Mouse (Mus musculus): Measurements from ENCODE around the gene Ccdc105. TPM values are rescaled to one million over a fixed set of nuclear protein-coding genes. Genes with fewer than 3 reads are reported as not detected.

Ccdc105 gene
- polyA plus RNA-seq, 1 experiment from 2014 or later = 0.11 TPM

- H3K4me2 ChIP-seq = no peak overlapping the region
- ATAC-seq (replicated peaks; ENCODE audit: insufficient number of reproducible peaks, low FRiP score, low TSS enrichment) = no peak
Measured at GRCm38 (mm10) chr10:78700881-78701280, 52.0 kb downstream of the Ccdc105 start.

More at GRCm38 (mm10) chr10:78700881-78701280, 52.0 kb downstream of the Ccdc105 start:
- Histone ChIP-seq H3K4me1 (ENCODE audit: control insufficient read depth, insufficient read depth, low read length) (no peaks in the 10 kb centered on the region), H3K36me3 (ENCODE audit: control insufficient read depth, insufficient read depth, low read length) (no peaks in the 10 kb centered on the region), H3K27ac (ENCODE audit: low read depth, low read length) (no peak overlapping the region), H3K9ac (ENCODE audit: low read depth, low read length) (no peak overlapping the region), H3K9me3 (replicated peaks; ENCODE audit: control insufficient read depth, low read length) (no peaks in the 10 kb centered on the region), H3K27me3 (ENCODE audit: control insufficient read depth, insufficient read depth, low read length) (no peaks in the 10 kb centered on the region), H3K4me3 (ENCODE audit: low read depth, low read length) (no peak overlapping the region)
- WGBS (ENCODE audit: insufficient replicate concordance) = 44% methylated on average over 3 of the region's 3 CpGs

Other genes with a start within 250 kb of the Ccdc105 start
- gene Olfr1358, start 235.6 kb downstream of the Ccdc105 start, polyA plus RNA-seq (2014; fragmentation: Nextera tagmentation; extraction: Ambion mirVana) = not detected in 2 replicates
- gene Ilvbl, start 178.7 kb downstream of the Ccdc105 start, polyA plus RNA-seq (2014; fragmentation: Nextera tagmentation; extraction: Ambion mirVana) = 29.8 and 38.0 TPM in 2 replicates
- gene Syde1, start 161.1 kb downstream of the Ccdc105 start, polyA plus RNA-seq (2014; fragmentation: Nextera tagmentation; extraction: Ambion mirVana) = 15.7 and 17.9 TPM in 2 replicates
- not detected in 2 replicates for gene Olfr1357, start 135.0 kb downstream of the Ccdc105 start, polyA plus RNA-seq (2014; fragmentation: Nextera tagmentation; extraction: Ambion mirVana)
- not detected in 2 replicates for gene Casp14, start 34.8 kb downstream of the Ccdc105 start, polyA plus RNA-seq (2014; fragmentation: Nextera tagmentation; extraction: Ambion mirVana)
- 0.35 and 0.43 TPM in 2 replicates for gene Slc1a6, start 27.4 kb upstream of the Ccdc105 start, polyA plus RNA-seq (2014; fragmentation: Nextera tagmentation; extraction: Ambion mirVana)
- not detected in 2 replicates for gene Olfr1356, start 99.1 kb upstream of the Ccdc105 start, polyA plus RNA-seq (2014; fragmentation: Nextera tagmentation; extraction: Ambion mirVana)
- not detected in 2 replicates for gene Olfr1355, start 122.5 kb upstream of the Ccdc105 start, polyA plus RNA-seq (2014; fragmentation: Nextera tagmentation; extraction: Ambion mirVana)
- not detected in 2 replicates for gene Olfr1354, start 160.1 kb upstream of the Ccdc105 start, polyA plus RNA-seq (2014; fragmentation: Nextera tagmentation; extraction: Ambion mirVana)
- not detected in 2 replicates for gene Olfr8, start 197.6 kb upstream of the Ccdc105 start, polyA plus RNA-seq (2014; fragmentation: Nextera tagmentation; extraction: Ambion mirVana)
- not detected in 2 replicates for gene Olfr1353, start 210.2 kb upstream of the Ccdc105 start, polyA plus RNA-seq (2014; fragmentation: Nextera tagmentation; extraction: Ambion mirVana)
- not detected in 2 replicates for gene Olfr1352, start 228.0 kb upstream of the Ccdc105 start, polyA plus RNA-seq (2014; fragmentation: Nextera tagmentation; extraction: Ambion mirVana)